Mouse (Mus musculus) ES-Bruce4 (cell line): ENCODE measurements around the gene Med24. TPM values are rescaled to one million over a fixed set of nuclear protein-coding genes. Genes with fewer than 3 reads are reported as not detected.
A peak's percentile ranks its signal among the peaks of the same experiment; 100 is the strongest.
"Not testable (repeated sequence)": the region's sequence is repeated elsewhere in the genome, so short reads cannot be mapped to it uniquely, and the experiment has no call there.

Experiments used
- H3K27ac ChIP-seq: 2 replicates; pipeline ENCODE4 v1.5.1; 2012; ENCODE audit warnings: low read length, inconsistent platforms; ENCODE audit not compliant: insufficient read depth
- H3K27me3 ChIP-seq: 2 replicates; pipeline ENCODE4 v1.6.1; 2012; ENCODE audit warnings: mild to moderate bottlenecking, low read length, inconsistent platforms; ENCODE audit not compliant: control insufficient read depth, poor library complexity, insufficient read depth, severe bottlenecking
- H3K36me3 ChIP-seq: 2 replicates; pipeline ENCODE4 v1.6.1; 2012; ENCODE audit warnings: inconsistent platforms, mild to moderate bottlenecking, low read length, moderate library complexity; ENCODE audit not compliant: control insufficient read depth, poor library complexity, insufficient read depth, severe bottlenecking
- H3K4me1 ChIP-seq: one replicate; pipeline ENCODE4 v1.8.1; 2011; ENCODE audit warnings: low read length; ENCODE audit not compliant: control insufficient read depth, insufficient read depth
- H3K4me3 ChIP-seq: 2 replicates; pipeline ENCODE4 v1.5.1; 2011; ENCODE audit warnings: low read depth, mild to moderate bottlenecking, low read length
- H3K9ac ChIP-seq: 2 replicates; pipeline ENCODE4 v1.6.1; 2012; ENCODE audit warnings: low read depth, mild to moderate bottlenecking, inconsistent platforms; ENCODE audit not compliant: poor library complexity, severe bottlenecking
- H3K9me3 ChIP-seq: replicated peaks from 2 replicates; pipeline ENCODE4 v1.6.1; 2012; ENCODE audit warnings: mild to moderate bottlenecking, low read length, inconsistent platforms; ENCODE audit not compliant: control insufficient read depth, poor library complexity, insufficient read depth, severe bottlenecking
- CTCF ChIP-seq: IDR thresholded peaks from one replicate; pipeline ENCODE4 v1.8.1; 2011; ENCODE audit warnings: low read depth, low read length
- EP300 ChIP-seq: IDR thresholded peaks from 2 replicates; pipeline ENCODE4 v1.6.1; 2011; ENCODE audit warnings: low read depth, low read length; ENCODE audit not compliant: insufficient read depth
- POLR2A ChIP-seq: IDR thresholded peaks from one replicate; pipeline ENCODE4 v1.8.1; 2011; ENCODE audit warnings: low read length; ENCODE audit not compliant: insufficient read depth
- polyA plus RNA-seq: library from polyadenylated mRNA; stranded (reverse); fragments of >200 nt; gene quantifications from 2 replicates; pipeline ENCODE4 v1.2.4, GENCODE M21; 2011; ENCODE audit warnings: low read depth; ENCODE audit not compliant: missing spikeins, insufficient read depth, insufficient read length

The Med24 gene
- polyA plus RNA-seq, 1 experiment = 83.5 TPM

DNA sequence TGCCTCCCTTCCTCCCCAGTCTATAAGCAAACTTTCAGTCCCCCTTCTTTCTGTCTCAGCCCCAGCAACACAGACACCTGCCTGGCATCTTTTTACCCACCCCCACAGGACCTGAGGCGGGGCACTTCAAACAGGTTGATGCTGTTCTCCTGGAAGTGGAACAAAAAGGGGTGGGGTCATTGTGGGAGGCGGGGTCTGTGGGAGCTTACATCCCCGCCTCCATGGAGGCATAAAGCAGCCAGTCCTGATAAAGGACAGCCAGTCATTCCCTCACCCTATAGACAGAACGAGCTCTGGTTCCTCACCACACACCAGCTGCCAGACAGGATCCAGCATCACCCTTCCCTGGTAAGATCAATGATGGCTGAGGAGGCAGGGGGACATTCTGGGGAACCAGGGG is 65.1 kb downstream of the Med24 start, which contains the start of gene Gsdma:
TSS of gene Gsdma (plus strand) at position 261 of the 400 bp plus-strand sequence.
- Histone ChIP-seq H3K4me1 (no peaks in the 10 kb centered on the region), H3K27ac (no peak within 1 kb of the TSS), H3K9me3 (no peaks in the 10 kb centered on the region), H3K36me3 (no peaks in the 10 kb centered on the region), H3K9ac (no peak within 1 kb of the TSS), H3K27me3 (no peaks in the 10 kb centered on the region), H3K4me3 (no peak within 1 kb of the TSS)
- no peak for TF ChIP-seq EP300
- no peak for TF ChIP-seq POLR2A
- TF ChIP-seq CTCF = no peak

DNA sequence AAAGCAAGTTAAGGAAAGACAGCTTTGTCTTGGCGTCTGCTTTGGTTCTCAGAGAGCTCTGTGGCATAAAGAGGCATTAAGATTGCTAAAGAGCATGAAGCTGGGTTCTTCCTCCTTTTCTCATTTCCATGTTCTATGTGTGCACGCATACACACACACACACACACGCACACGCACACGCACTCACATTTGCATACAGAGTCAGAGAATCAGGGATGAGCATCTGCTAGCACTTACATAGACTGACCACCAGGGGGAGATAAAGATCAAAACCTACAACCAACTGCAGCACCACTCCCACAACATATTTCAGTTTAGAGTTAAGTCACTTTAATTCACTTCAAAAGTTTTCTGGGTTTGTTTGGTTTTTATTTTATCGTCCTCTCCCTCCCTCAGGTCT is 68.7 kb downstream of the Med24 start:
- H3K27me3 ChIP-seq = no peaks in the 10 kb centered on the region
- no peak overlapping the region for H3K27ac ChIP-seq

DNA sequence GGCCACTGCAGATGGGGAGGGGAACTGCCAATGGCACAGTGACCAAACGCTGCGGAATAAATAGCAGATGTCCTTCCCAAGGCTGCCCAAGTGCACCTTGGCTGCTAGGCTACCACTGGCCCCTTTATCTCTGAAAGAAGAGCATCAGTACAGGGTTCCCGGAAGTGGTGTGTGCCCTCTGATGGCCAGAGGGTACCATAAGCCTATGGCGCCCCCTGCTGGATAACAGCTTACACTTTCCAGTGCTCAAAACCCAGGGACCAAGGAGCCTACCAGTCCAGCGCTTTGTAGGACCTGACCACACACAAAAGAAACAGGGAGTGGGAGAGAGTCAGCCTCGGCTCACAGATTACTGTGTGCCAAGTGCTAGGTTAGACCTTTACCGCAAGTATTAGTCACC is 74.2 kb downstream of the Med24 start:
- H3K9me3 ChIP-seq, H3K36me3 ChIP-seq, H3K27ac ChIP-seq, H3K27me3 ChIP-seq, H3K9ac ChIP-seq, H3K4me1 ChIP-seq, H3K4me3 ChIP-seq: not testable (repeated sequence)
- peak; percentile 85 for TF ChIP-seq CTCF

More for the DNA sequence above, 68.7 kb downstream of the Med24 start:
- no peak overlapping the region for H3K9ac ChIP-seq
- H3K36me3 ChIP-seq = no peaks in the 10 kb centered on the region
- TF ChIP-seq CTCF (peak; percentile 32), EP300 (no peak)
- H3K4me1 ChIP-seq = no peaks in the 10 kb centered on the region
- H3K9me3 ChIP-seq = no peaks in the 10 kb centered on the region
- H3K4me3 ChIP-seq = no peak overlapping the region

Other genes starting within 250 kb of the Med24 start
- not detected in 2 replicates for gene Ikzf3, start 183.4 kb downstream of the Med24 start, polyA plus RNA-seq
- not detected in 2 replicates for gene Zpbp2, start 178.3 kb downstream of the Med24 start, polyA plus RNA-seq
- gene Ormdl3, start 142.1 kb downstream of the Med24 start, polyA plus RNA-seq = 19.3 and 20.0 TPM in 2 replicates
- not detected in 2 replicates for gene Lrrc3c, start 131.1 kb downstream of the Med24 start, polyA plus RNA-seq
- gene Gm12355, start 103.8 kb downstream of the Med24 start, polyA plus RNA-seq = 50.0 and 53.5 TPM in 2 replicates
- not detected in 2 replicates for gene Gsdma3, start 103.1 kb downstream of the Med24 start, polyA plus RNA-seq
- gene Gsdma2, start 82.7 kb downstream of the Med24 start, polyA plus RNA-seq = not detected in 2 replicates
- gene Gsdma, start 65.1 kb downstream of the Med24 start, polyA plus RNA-seq = 0.22 and 0.56 TPM in 2 replicates
- 123 and 129 TPM in 2 replicates for gene Psmd3, start 46.9 kb downstream of the Med24 start, polyA plus RNA-seq
- not detected in 2 replicates for gene Csf3, start 28.2 kb downstream of the Med24 start, polyA plus RNA-seq
- gene Thra, start 11.2 kb upstream of the Med24 start, polyA plus RNA-seq = 20.7 and 24.6 TPM in 2 replicates
- gene Nr1d1, start 45.9 kb upstream of the Med24 start, polyA plus RNA-seq = 7.4 and 7.5 TPM in 2 replicates
- 68.7 and 69.1 TPM in 2 replicates for gene Msl1, start 66.1 kb upstream of the Med24 start, polyA plus RNA-seq
- 55.0 and 57.7 TPM in 2 replicates for gene Casc3, start 75.5 kb upstream of the Med24 start, polyA plus RNA-seq
- gene Rapgefl1, start 107.3 kb upstream of the Med24 start, polyA plus RNA-seq = 3.5 and 4.0 TPM in 2 replicates
- 36.5 and 40.3 TPM in 2 replicates for gene Wipf2, start 134.2 kb upstream of the Med24 start, polyA plus RNA-seq
- gene Cdc6, start 178.4 kb upstream of the Med24 start, polyA plus RNA-seq = 54.3 and 55.8 TPM in 2 replicates
- gene Rara, start 198.4 kb upstream of the Med24 start, polyA plus RNA-seq = 23.7 and 26.3 TPM in 2 replicates